Mouse (Mus musculus): ENCODE results near the gene Ccnb2. TPM values are rescaled to one million over a fixed set of nuclear protein-coding genes. Genes with fewer than 3 reads are reported as not detected.

The Ccnb2 gene
- polyA plus RNA-seq, 1 experiment from 2014 or later, result 197 TPM

DNA sequence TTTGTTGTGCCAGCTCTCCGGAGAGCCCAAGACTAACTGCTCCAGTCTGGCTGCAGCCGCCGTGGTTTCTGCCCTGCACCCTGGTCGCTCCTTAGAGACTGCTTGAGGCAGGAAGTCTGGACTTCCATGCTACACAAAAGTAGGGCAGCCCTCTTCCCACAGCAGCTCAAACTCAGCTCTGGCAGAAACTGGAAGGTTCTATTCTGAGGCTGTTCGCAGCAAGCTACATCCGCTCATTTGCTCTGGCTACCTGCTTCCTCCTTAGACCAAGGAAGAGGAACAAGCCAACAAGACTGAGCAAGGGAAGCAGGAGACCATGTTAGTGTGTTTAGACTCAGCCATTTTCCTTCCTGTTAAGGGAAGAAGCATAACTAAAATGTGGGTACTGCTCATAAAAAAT lies 54.4 kb downstream of the Ccnb2 start:
- Histone ChIP-seq H3K4me1 (ENCODE audit: control insufficient read depth, low read depth, low read length) (no peaks in the 10 kb centered on the region), H3K9ac (ENCODE audit: low read depth, low read length) (no peak overlapping the region), H3K9me3 (replicated peaks; ENCODE audit: control insufficient read depth, low read length) (no peaks in the 10 kb centered on the region), H3K27ac (ENCODE audit: low read length) (no peak overlapping the region), H3K4me3 (ENCODE audit: low read depth, low read length) (no peak overlapping the region), H3K27me3 (ENCODE audit: control insufficient read depth, insufficient read depth, low read depth, low read length) (no peaks in the 10 kb centered on the region), H3K36me3 (ENCODE audit: control insufficient read depth, insufficient read depth) (peaks cover 2% of the 10 kb centered on the region; the same call in 1 of the 2 replicates), H3K4me2 (ENCODE audit: low read depth, low read length) (no peak overlapping the region)
- ATAC-seq (ENCODE audit: low read depth), result no peak
- WGBS (ENCODE audit: insufficient replicate concordance), result 33% methylated on average over 6 of the region's 6 CpGs

DNA sequence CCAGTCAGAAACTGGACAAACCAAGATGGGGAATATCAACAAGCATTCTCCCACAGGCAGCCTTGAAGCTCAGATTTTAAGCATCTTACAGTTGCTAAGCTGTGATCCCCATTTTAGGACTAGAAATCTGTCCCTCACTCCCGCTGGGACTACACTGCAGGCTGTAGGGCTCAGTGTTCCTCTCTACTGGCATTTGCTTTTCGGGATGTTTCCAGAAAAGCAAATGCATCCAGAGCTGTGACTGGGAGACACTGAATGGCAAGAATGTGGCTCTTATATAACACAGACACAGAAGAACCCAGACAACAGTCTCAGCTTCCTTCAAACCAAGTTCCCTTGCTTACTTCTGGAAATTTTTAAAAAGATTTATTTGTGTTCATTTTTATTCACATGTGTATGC lies 55.4 kb downstream of the Ccnb2 start:
- ATAC-seq (ENCODE audit: low read depth), result no peak
- H3K4me2 ChIP-seq (ENCODE audit: low read depth, low read length), result no peak overlapping the region
- peaks cover 2% of the 10 kb centered on the region; the same call in 1 of the 2 replicates for H3K36me3 ChIP-seq (ENCODE audit: control insufficient read depth, insufficient read depth)
- H3K4me3 ChIP-seq (ENCODE audit: low read depth, low read length), result no peak overlapping the region
- no peaks in the 10 kb centered on the region for H3K4me1 ChIP-seq (ENCODE audit: control insufficient read depth, low read depth, low read length)
- H3K9ac ChIP-seq (ENCODE audit: low read depth, low read length), result no peak overlapping the region
- 57% methylated on average over 2 of the region's 2 CpGs for WGBS (ENCODE audit: insufficient replicate concordance)
- no peaks in the 10 kb centered on the region for H3K27me3 ChIP-seq (ENCODE audit: control insufficient read depth, insufficient read depth, low read depth, low read length)
- H3K9me3 ChIP-seq (replicated peaks; ENCODE audit: control insufficient read depth, low read length), result no peaks in the 10 kb centered on the region
- H3K27ac ChIP-seq (ENCODE audit: low read length), result no peak overlapping the region

DNA sequence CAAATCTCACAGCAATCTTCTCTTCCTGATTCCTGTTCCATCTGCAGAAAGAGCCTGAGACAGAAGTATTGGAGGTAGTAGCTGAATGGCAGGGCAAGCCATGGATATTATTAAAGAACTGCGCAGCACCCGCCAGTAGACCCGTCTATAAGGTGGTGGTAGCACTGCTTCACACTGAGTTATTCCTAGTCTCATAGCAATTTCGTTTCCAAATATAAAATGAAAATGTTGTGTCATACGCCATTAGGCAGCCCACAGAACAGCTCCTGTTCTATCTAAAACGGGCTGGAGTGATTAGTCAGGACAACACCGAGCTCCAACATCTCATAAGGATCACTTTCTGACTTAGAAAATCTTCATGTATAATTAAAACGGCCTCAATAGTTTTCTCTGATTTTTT lies 56.6 kb downstream of the Ccnb2 start:
- no peak overlapping the region for H3K4me2 ChIP-seq (ENCODE audit: low read depth, low read length)
- ATAC-seq (ENCODE audit: low read depth), result no peak
- no peak overlapping the region for H3K9ac ChIP-seq (ENCODE audit: low read depth, low read length)
- WGBS (ENCODE audit: insufficient replicate concordance), result 63% methylated on average over 8 of the region's 8 CpGs
- no peak overlapping the region for H3K27ac ChIP-seq (ENCODE audit: low read length)
- peaks cover 2% of the 10 kb centered on the region; the same call in 1 of the 2 replicates for H3K36me3 ChIP-seq (ENCODE audit: control insufficient read depth, insufficient read depth)
- H3K9me3 ChIP-seq (replicated peaks; ENCODE audit: control insufficient read depth, low read length), result no peaks in the 10 kb centered on the region
- no peaks in the 10 kb centered on the region for H3K4me1 ChIP-seq (ENCODE audit: control insufficient read depth, low read depth, low read length)
- H3K4me3 ChIP-seq (ENCODE audit: low read depth, low read length), result no peak overlapping the region
- H3K27me3 ChIP-seq (ENCODE audit: control insufficient read depth, insufficient read depth, low read depth, low read length), result no peaks in the 10 kb centered on the region

DNA sequence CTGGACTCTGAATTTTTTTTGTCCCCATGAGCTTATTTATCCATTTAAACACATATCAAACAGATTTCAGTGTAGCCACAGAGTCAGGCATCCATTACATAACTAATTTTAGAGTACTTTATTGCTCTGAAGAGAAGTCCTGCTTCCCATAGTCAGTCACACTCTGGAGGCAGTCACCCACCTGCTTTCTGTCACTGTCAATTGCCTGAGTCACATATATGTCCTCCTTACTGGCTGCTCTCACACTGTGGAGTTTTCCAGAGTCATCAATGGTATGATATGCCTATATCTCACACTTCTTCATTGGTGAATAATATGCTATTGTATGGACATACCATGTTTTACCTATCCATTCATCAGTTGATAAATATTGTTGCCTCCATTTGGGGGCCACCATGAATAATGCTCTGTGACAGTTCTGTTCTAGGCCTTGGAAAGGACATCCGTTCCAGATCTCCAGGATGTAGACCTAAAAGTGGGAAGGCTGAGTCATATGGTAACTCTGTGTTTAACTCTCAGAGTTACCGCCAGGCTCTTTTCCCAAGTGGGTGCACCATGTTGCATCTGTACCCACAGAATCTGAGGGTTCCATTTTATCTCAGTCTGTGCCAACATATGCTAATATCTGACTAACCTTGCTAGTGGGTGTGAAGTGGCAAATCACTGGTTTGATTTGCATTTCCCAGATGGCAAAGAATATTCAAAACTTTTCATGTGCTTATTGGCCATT lies 61.8 kb downstream of the Ccnb2 start:
- H3K4me3 ChIP-seq (ENCODE audit: low read depth, low read length), result no peak overlapping the region
- no peaks in the 10 kb centered on the region for H3K4me1 ChIP-seq (ENCODE audit: control insufficient read depth, low read depth, low read length)
- 67% methylated on average over 2 of the region's 2 CpGs for WGBS (ENCODE audit: insufficient replicate concordance)
- no peaks in the 10 kb centered on the region for H3K9me3 ChIP-seq (replicated peaks; ENCODE audit: control insufficient read depth, low read length)
- H3K27ac ChIP-seq (ENCODE audit: low read length), result no peak overlapping the region
- H3K36me3 ChIP-seq (ENCODE audit: control insufficient read depth, insufficient read depth), result no peaks in the 10 kb centered on the region; the same call in 1 of the 2 replicates
- ATAC-seq (ENCODE audit: low read depth), result no peak
- no peaks in the 10 kb centered on the region for H3K27me3 ChIP-seq (ENCODE audit: control insufficient read depth, insufficient read depth, low read depth, low read length)
- H3K4me2 ChIP-seq (ENCODE audit: low read depth, low read length), result no peak overlapping the region
- H3K9ac ChIP-seq (ENCODE audit: low read depth, low read length), result no peak overlapping the region

Small RNAs within 50 kb of the gene (microRNA-seq; reads per million reads assigned to microRNA genes)
- gene Mir5626, result 3.9 reads per million, percentile 13 among the genes with 10 or more reads in this experiment

Other genes starting within 250 kb of the Ccnb2 start
- 3.9 and 5.1 TPM in 2 replicates for gene Myo1e, start 214.2 kb downstream of the Ccnb2 start, polyA plus RNA-seq (2015; fragmentation: Nextera tagmentation; extraction: Ambion mirVana)
- 6.9 and 7.9 TPM in 2 replicates for gene Rnf111, start 82.2 kb upstream of the Ccnb2 start, polyA plus RNA-seq (2015; fragmentation: Nextera tagmentation; extraction: Ambion mirVana)
- 14.9 and 16.1 TPM in 2 replicates for gene Sltm, start 121.2 kb upstream of the Ccnb2 start, polyA plus RNA-seq (2015; fragmentation: Nextera tagmentation; extraction: Ambion mirVana)
- gene Gm10642, start 234.7 kb upstream of the Ccnb2 start, polyA plus RNA-seq (2015; fragmentation: Nextera tagmentation; extraction: Ambion mirVana), result 0.90 and 0.92 TPM in 2 replicates
- 11.2 and 12.9 TPM in 2 replicates for gene Mindy2, start 235.6 kb upstream of the Ccnb2 start, polyA plus RNA-seq (2015; fragmentation: Nextera tagmentation; extraction: Ambion mirVana)